Comparison of ENCODE assay signal across 8 mouse cellular contexts in the genomic region with DNA sequence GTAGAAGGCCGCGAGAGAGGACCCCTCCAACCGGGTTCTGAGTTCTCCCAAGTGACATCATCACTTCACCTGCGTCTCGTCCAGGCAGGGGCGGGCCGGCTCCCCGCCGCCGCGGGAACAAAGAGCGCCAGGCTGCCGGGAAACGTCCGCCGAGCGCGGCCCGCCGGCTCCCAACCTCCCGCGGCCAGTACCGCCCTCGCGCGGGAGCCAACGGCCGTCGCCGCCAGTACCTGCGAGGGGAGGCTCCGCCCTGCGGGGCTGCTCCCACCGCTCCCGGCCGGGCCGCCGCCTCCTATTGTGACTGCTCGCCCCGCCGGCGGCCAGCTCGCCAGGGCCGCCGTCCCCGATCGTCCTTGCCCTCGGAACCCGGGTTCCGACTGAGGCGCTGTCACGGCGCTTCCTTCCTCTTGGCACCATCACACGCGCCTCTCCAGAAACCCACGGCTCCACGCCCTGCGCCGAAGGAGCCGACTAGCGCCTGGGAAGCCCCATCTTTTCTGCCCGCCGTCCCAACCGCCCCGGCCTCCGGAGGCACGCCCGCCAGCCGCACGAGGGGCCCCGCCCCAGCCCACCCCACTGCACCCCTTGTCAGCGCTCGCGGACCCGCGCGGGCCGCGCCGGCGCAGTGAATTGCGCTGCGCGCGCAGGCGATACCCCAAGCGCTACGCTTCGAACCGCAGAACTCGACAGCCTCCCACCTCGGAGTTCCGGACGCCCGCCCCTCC.
A peak's percentile ranks its signal among the peaks of the same experiment; 100 is the strongest.
DNase-seq lines count a peak whose midpoint lies in the region; ATAC-seq and TF ChIP-seq lines count a peak whose summit lies in the region.

No protein-coding gene starts in this region.

- peak overlapping the region; percentile 97 for H3K27ac ChIP-seq in MEL (ENCODE audit: control insufficient read depth, low read depth, low read length)
- H3K27ac ChIP-seq in cerebellum, adult 2 months (ENCODE audit: insufficient read depth, low read length): peak overlapping the region; percentile 88
- peak overlapping the region; percentile 97 for H3K27ac ChIP-seq in hindbrain, embryonic 10.5 days
- H3K27ac ChIP-seq in lung, postnatal 0 days (ENCODE audit: low read length): peak overlapping the region; percentile 97

- H3K9ac ChIP-seq in MEL (ENCODE audit: control insufficient read depth, low read depth, low read length, poor library complexity, severe bottlenecking): peak overlapping the region; percentile 98
- H3K9ac ChIP-seq in lung, postnatal 0 days (replicated peaks; ENCODE audit: low read depth): peak overlapping the region; percentile 71

- TF ChIP-seq POLR2A in MEL (IDR thresholded peaks at IDR 0.05; ENCODE audit: control insufficient read depth in 1 of 2, insufficient read depth in 1 of 2, low read depth in 1 of 2, low read length in 2 of 2, poor library complexity in 1 of 2): peak; percentile 68 to 77; a peak in 2 of 4 replicates
- TF ChIP-seq POLR2A in cerebellum, adult 2 months (IDR thresholded peaks at IDR 0.05; ENCODE audit: borderline replicate concordance, insufficient read depth, low read length): peak; percentile 7; the same call in 1 of the 2 replicates

- TF ChIP-seq CTCF in MEL (IDR thresholded peaks at IDR 0.05 in 2 of 3, conservative IDR thresholded peaks at IDR 0.05 in 1 of 3; ENCODE audit: control insufficient read depth in 1 of 3, insufficient read depth in 1 of 3, low read depth in 2 of 3, low read length in 3 of 3, poor library complexity in 1 of 3, severe bottlenecking in 1 of 3): peak in 1 of 3 experiments; percentile 1; a peak in 1 of 6 replicates
- TF ChIP-seq CTCF in cerebellum, adult 2 months (IDR thresholded peaks at IDR 0.05; ENCODE audit: borderline replicate concordance, insufficient read depth, low read depth, low read length): no peak
- peak; percentile 45; the same call in 1 of the 2 replicates for TF ChIP-seq CTCF in lung, postnatal 0 days (IDR thresholded peaks at IDR 0.05)

- H3K4me1 ChIP-seq in MEL (ENCODE audit: control insufficient read depth in 1 of 2, insufficient read depth in 2 of 2, low read length in 2 of 2): peaks cover 4 to 9% of the 10 kb centered on the region in 2 experiments
- H3K4me1 ChIP-seq in cerebellum, adult 2 months (ENCODE audit: control insufficient read depth, insufficient read depth, low read length): no peaks in the 10 kb centered on the region; the same call in 1 of the 2 replicates
- H3K4me1 ChIP-seq in hindbrain, embryonic 10.5 days (replicated peaks): peaks cover 48% of the 10 kb centered on the region
- peaks cover 8% of the 10 kb centered on the region for H3K4me1 ChIP-seq in lung, postnatal 0 days (ENCODE audit: insufficient read depth, low read depth, low read length)

- H3K79me2 ChIP-seq in MEL (ENCODE audit: control insufficient read depth, insufficient read depth, low read length, poor library complexity): peaks cover 22% of the 10 kb centered on the region

- no peaks in the 10 kb centered on the region for H3K9me3 ChIP-seq in MEL (replicated peaks; ENCODE audit: insufficient read depth, low read length)
- no peaks in the 10 kb centered on the region for H3K9me3 ChIP-seq in hindbrain, embryonic 10.5 days
- no peaks in the 10 kb centered on the region for H3K9me3 ChIP-seq in lung, postnatal 0 days (ENCODE audit: low read length)

- peaks cover 0 to 26% of the 10 kb centered on the region in 2 experiments; a peak in 2 of 4 replicates for H3K36me3 ChIP-seq in MEL (ENCODE audit: control insufficient read depth in 1 of 2, insufficient read depth in 2 of 2, low read length in 2 of 2)
- H3K36me3 ChIP-seq in hindbrain, embryonic 10.5 days: no peaks in the 10 kb centered on the region
- H3K36me3 ChIP-seq in lung, postnatal 0 days (ENCODE audit: insufficient read depth, low read length): no peaks in the 10 kb centered on the region

- TF ChIP-seq RAD21 in MEL (IDR thresholded peaks at IDR 0.05; ENCODE audit: low read depth, low read length): no peak

- WGBS in cerebellum, adult 2 months: under 1% methylated on average over 71 of the region's 95 CpGs
- WGBS in hindbrain, embryonic 10.5 days: under 1% methylated on average over 90 of the region's 95 CpGs
- 2% methylated on average over 45 of the region's 95 CpGs for WGBS in lung, postnatal 0 days

- peak overlapping the region; percentile 97 to 98 for H3K4me3 ChIP-seq in MEL (ENCODE audit: control insufficient read depth in 1 of 2, insufficient read depth in 1 of 2, low read depth in 2 of 2, low read length in 2 of 2)
- peak overlapping the region; percentile 99 for H3K4me3 ChIP-seq in cerebellum, adult 2 months (replicated peaks; ENCODE audit: insufficient read depth, low read depth, low read length)
- H3K4me3 ChIP-seq in hindbrain, embryonic 10.5 days: peak overlapping the region; percentile 84
- peak overlapping the region; percentile 79 for H3K4me3 ChIP-seq in lung, postnatal 0 days (ENCODE audit: low read depth, low read length)

- DNase-seq in MEL (ENCODE audit: low read depth, low spot score): peak; percentile 96
- DNase-seq in cerebellum, adult 2 months: peak; percentile 81 to 82
- DNase-seq in forelimb bud, embryonic 11.5 days (ENCODE audit: low read depth, low spot score): peak; percentile 99
- peak; percentile 91 for DNase-seq in hindbrain, embryonic 10.5 days (ENCODE audit: low spot score)
- DNase-seq in layer of hippocampus, adult 9-11 months: peak; percentile 71
- DNase-seq in lung, postnatal 0 days (ENCODE audit: low spot score): peak; percentile 90
- peak; percentile 79 for DNase-seq in ovary, postnatal 14 days (ENCODE audit: low spot score)
- peak; percentile 96 for DNase-seq in thymus, postnatal 14 days

- H3K4me2 ChIP-seq in lung, postnatal 0 days (replicated peaks; ENCODE audit: low read depth, low read length): peak overlapping the region; percentile 79

- H3K27me3 ChIP-seq in MEL (ENCODE audit: control insufficient read depth in 1 of 2, insufficient read depth in 2 of 2, low read length in 2 of 2): no peaks in the 10 kb centered on the region
- no peaks in the 10 kb centered on the region for H3K27me3 ChIP-seq in cerebellum, adult 2 months (ENCODE audit: control insufficient read depth, insufficient read depth, low read length)
- no peaks in the 10 kb centered on the region for H3K27me3 ChIP-seq in hindbrain, embryonic 10.5 days (ENCODE audit: insufficient read depth, poor library complexity, severe bottlenecking)
- no peaks in the 10 kb centered on the region for H3K27me3 ChIP-seq in lung, postnatal 0 days (replicated peaks; ENCODE audit: insufficient read depth, low read length)

- no peak for TF ChIP-seq EP300 in MEL (IDR thresholded peaks at IDR 0.05; ENCODE audit: low read depth in 1 of 2, low read length in 2 of 2)
- TF ChIP-seq EP300 in lung, postnatal 0 days (IDR thresholded peaks at IDR 0.05): no peak

- ATAC-seq in lung, postnatal 0 days: peak; percentile 90

TF ChIP-seq in MEL, 35 proteins besides CTCF, POLR2A, EP300 and RAD21:
- TF ChIP-seq UBTF (IDR thresholded peaks at IDR 0.05; ENCODE audit: borderline replicate concordance, insufficient read depth, low read depth, low read length) (peak; percentile 91), ELF1 (IDR thresholded peaks at IDR 0.05; ENCODE audit: low read depth, low read length) (peak; percentile 29; the same call in 1 of the 2 replicates), TBP (IDR thresholded peaks at IDR 0.05; ENCODE audit: low read depth, low read length) (peak; percentile 28), HCFC1 (IDR thresholded peaks at IDR 0.05; ENCODE audit: low read depth, low read length) (0 out of 2 replicates have a peak, but pooled peaks have one; percentile 41), MYC (IDR thresholded peaks at IDR 0.05; ENCODE audit: low read depth, low read length) (no peak; the same call in 1 of the 2 replicates), RCOR1 (IDR thresholded peaks at IDR 0.05; ENCODE audit: low read depth, low read length) (no peak), USF1 (IDR thresholded peaks at IDR 0.05; ENCODE audit: low read depth, low read length) (no peak), TCF12 (IDR thresholded peaks at IDR 0.05; ENCODE audit: low read depth, low read length) (0 out of 2 replicates have a peak, but pooled peaks have one; percentile 20), KAT2A (conservative IDR thresholded peaks at IDR 0.05; ENCODE audit: low read depth, low read length) (no peak), ZC3H11A (IDR thresholded peaks at IDR 0.05; ENCODE audit: low read depth, low read length) (no peak), ETS1 (IDR thresholded peaks at IDR 0.05; ENCODE audit: low read depth, low read length) (peak; percentile 18; the same call in 1 of the 2 replicates), SIN3A (IDR thresholded peaks at IDR 0.05; ENCODE audit: low read length) (peak; percentile 60; the same call in 1 of the 2 replicates), POLR2AphosphoS2 (IDR thresholded peaks at IDR 0.05; ENCODE audit: low read length) (no peak), NELFE (IDR thresholded peaks at IDR 0.05; ENCODE audit: low read depth, low read length) (peak; percentile 19; the same call in 1 of the 2 replicates), JUND (IDR thresholded peaks at IDR 0.05; ENCODE audit: low read depth, low read length) (0 out of 2 replicates have a peak, but pooled peaks have one; percentile 14), MAFK (IDR thresholded peaks at IDR 0.05; ENCODE audit: borderline replicate concordance, low read depth, low read length) (no peak), NRF1 (IDR thresholded peaks at IDR 0.05; ENCODE audit: insufficient read depth, low read depth, low read length, poor library complexity, severe bottlenecking) (peak; percentile 72; the same call in 1 of the 2 replicates), E2F4 (IDR thresholded peaks at IDR 0.05; ENCODE audit: borderline replicate concordance, low read depth, low read length) (0 out of 2 replicates have a peak, but pooled peaks have one; percentile 40), ZMIZ1 (IDR thresholded peaks at IDR 0.05; ENCODE audit: low read depth, low read length) (0 out of 2 replicates have a peak, but pooled peaks have one; percentile 48), CHD2 (IDR thresholded peaks at IDR 0.05; ENCODE audit: low read length) (no peak), MYB (IDR thresholded peaks at IDR 0.05; ENCODE audit: low read depth, low read length) (no peak), MEF2A (IDR thresholded peaks at IDR 0.05; ENCODE audit: extremely low read depth, insufficient replicate concordance, low read depth, low read length, poor library complexity, severe bottlenecking) (no peak)

Comparison
In these comparisons a context has a peak if more than half of its experiments do, and no peak if none do; other contexts are left out.
1. Peak in every context shown above with its lines: DNase-seq, ATAC-seq, H3K4me3 ChIP-seq and H3K27ac ChIP-seq.